Mouse (Mus musculus) liver, postnatal 0 days (tissue): ENCODE results near the gene Tnnc1.

ENCODE experiments used
- CTCF ChIP-seq: sonication (generic); IDR thresholded peaks from 2 replicates; pipeline ENCODE4 v1.5.1; 2016; ENCODE audit warnings: antibody characterized with exemption, low read depth
- EP300 ChIP-seq: IDR thresholded peaks from 2 replicates; pipeline ENCODE4 v1.6.1; 2016; ENCODE audit warnings: antibody characterized with exemption, low read depth, mild to moderate bottlenecking

- no peak for TF ChIP-seq CTCF
- no peak for TF ChIP-seq EP300
These were observed 4.4 kb downstream of the Tnnc1 start for GRCm38 (mm10) chr14:31212499-31212898.
